6 mouse cellular contexts compared by ENCODE assay signal in genomic region chr17:26040711-26041110, GRCm38 (mm10). TPM values are rescaled to one million over a fixed set of nuclear protein-coding genes. Genes with fewer than 3 reads are reported as not detected.
DNase-seq lines count a peak whose midpoint lies in the region; TF ChIP-seq lines count a peak whose summit lies in the region.
"Not testable (repeated sequence)": the region's sequence is repeated elsewhere in the genome, so short reads cannot be mapped to it uniquely, and the experiment has no call there.

No protein-coding gene starts in this region.

- peak; percentile 24 for DNase-seq in adrenal gland, postnatal 10 days
- peak; percentile 23 for DNase-seq in fibroblast of lung, adult 2 months (ENCODE audit: low read depth)
- DNase-seq in heart, adult 18-20 months = peak; percentile 58 to 69
- DNase-seq in heart, postnatal 14 days = peak; percentile 23 to 25
- peak; percentile 12 for DNase-seq in lung, adult 2 months
- peak; percentile 21 for DNase-seq in lung, postnatal 25 days (ENCODE audit: low spot score)

- not testable (repeated sequence) for TF ChIP-seq CTCF in lung, adult 2 months (IDR thresholded peaks at IDR 0.05; ENCODE audit: insufficient read depth, low read length)

- H3K4me1 ChIP-seq in lung, adult 2 months (ENCODE audit: control insufficient read depth, insufficient read depth, low read length) = not testable (repeated sequence)

- H3K4me3 ChIP-seq in lung, adult 2 months (replicated peaks; ENCODE audit: extremely low read depth, low read depth, low read length) = not testable (repeated sequence)

- WGBS in lung, adult 2 months = 68% methylated on average over 8 of the region's 8 CpGs

- intact Hi-C loops in heart, postnatal 14 days (cut with DNase I) = loop anchor here (1.0 kb wide), 1 partner anchor 50 kb away; the partner anchor contains the start of gene Decr2

- TF ChIP-seq POLR2A in lung, adult 2 months (IDR thresholded peaks at IDR 0.05; ENCODE audit: borderline replicate concordance, extremely low read depth, low read depth, low read length) = not testable (repeated sequence)

RNA-seq across cellular contexts. Expression of gene Rab11fip3, which starts 28.6 kb away (rescaled TPM):
- 10 to 100 TPM; 15.3 to 23.8 TPM for total RNA-seq in adrenal gland, postnatal 10 days (2021)
- total RNA-seq in heart, adult 18-20 months (2021) = 10 to 100 TPM; 30.6 to 30.7 TPM
- total RNA-seq in heart, postnatal 14 days (2021) = 10 to 100 TPM; 22.7 to 25.3 TPM
- 41.3 and 46.5 TPM in 2 replicates for polyA plus RNA-seq in lung, adult 2 months (2012; rRNA removed)

RNA-seq across cellular contexts. Expression of gene Decr2, which starts 49.4 kb away (rescaled TPM):
- total RNA-seq in adrenal gland, postnatal 10 days (2021) = 10 to 100 TPM; 50.4 to 63.7 TPM
- total RNA-seq in heart, adult 18-20 months (2021) = 10 to 100 TPM; 11.9 to 12.8 TPM
- total RNA-seq in heart, postnatal 14 days (2021) = 10 to 100 TPM; 10.9 to 13.0 TPM
- 12.1 and 16.7 TPM in 2 replicates for polyA plus RNA-seq in lung, adult 2 months (2012; rRNA removed)

RNA-seq across cellular contexts. Expression of gene Nme4, which starts 54.7 kb away (rescaled TPM):
- total RNA-seq in adrenal gland, postnatal 10 days (2021) = 1 to 10 TPM; 4.5 to 6.5 TPM
- 1 to 10 TPM; 4.7 to 5.1 TPM for total RNA-seq in heart, adult 18-20 months (2021)
- total RNA-seq in heart, postnatal 14 days (2021) = 1 to 10 TPM; 3.1 to 3.6 TPM
- 5.4 and 7.5 TPM in 2 replicates for polyA plus RNA-seq in lung, adult 2 months (2012; rRNA removed)

RNA-seq across cellular contexts. Expression of gene Capn15, which starts 55.1 kb away (rescaled TPM):
- 10 to 100 TPM; 15.8 to 16.2 TPM for total RNA-seq in adrenal gland, postnatal 10 days (2021)
- total RNA-seq in heart, adult 18-20 months (2021) = 1 to 10 TPM; 6.1 to 8.5 TPM
- 10 to 100 TPM; 11.4 to 13.1 TPM for total RNA-seq in heart, postnatal 14 days (2021)
- polyA plus RNA-seq in lung, adult 2 months (2012; rRNA removed) = 45.9 and 49.7 TPM in 2 replicates

Comparison
In these comparisons a context has a peak if more than half of its experiments do, and no peak if none do; other contexts are left out.
1. DNase-seq: peak in every context shown above with its lines; median percentile 64 in heart, adult 18-20 months; 24 in adrenal gland, postnatal 10 days; 24 in heart, postnatal 14 days; 23 in fibroblast of lung, adult 2 months; 21 in lung, postnatal 25 days; 12 in lung, adult 2 months.